Mouse (Mus musculus) adipocyte (in vitro differentiated cells): ENCODE results near the gene Kmo.

ENCODE experiments used
- DNase-seq: peaks from one replicate; pipeline ENCODE4 v3.0.0-alpha.2; 2016; ENCODE audit warnings: low spot score

Gene Kmo

GRCm38 (mm10) chr1:175631721-175632221, 11.6 kb downstream of the Kmo start:
- no peak for DNase-seq

DNA sequence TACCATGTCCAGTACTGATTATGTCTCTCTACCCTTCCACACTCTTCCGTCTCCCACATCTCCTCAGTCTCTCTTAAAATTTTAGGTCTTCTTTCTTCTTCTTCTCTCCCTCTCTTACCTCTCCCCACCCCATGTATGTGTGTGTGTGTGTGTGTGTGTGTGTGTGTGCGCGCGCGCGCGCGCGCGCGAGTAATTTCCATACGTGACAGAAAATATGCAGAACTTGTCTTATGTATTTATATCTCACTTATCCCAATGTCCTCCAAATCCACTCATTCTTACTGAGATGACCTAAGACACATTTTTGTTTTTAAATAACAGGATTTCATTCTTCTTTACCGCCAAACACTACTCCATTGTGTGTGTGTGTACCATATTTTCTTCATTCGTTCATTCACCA, 12.3 kb downstream of the Kmo start:
- no peak for DNase-seq

DNA sequence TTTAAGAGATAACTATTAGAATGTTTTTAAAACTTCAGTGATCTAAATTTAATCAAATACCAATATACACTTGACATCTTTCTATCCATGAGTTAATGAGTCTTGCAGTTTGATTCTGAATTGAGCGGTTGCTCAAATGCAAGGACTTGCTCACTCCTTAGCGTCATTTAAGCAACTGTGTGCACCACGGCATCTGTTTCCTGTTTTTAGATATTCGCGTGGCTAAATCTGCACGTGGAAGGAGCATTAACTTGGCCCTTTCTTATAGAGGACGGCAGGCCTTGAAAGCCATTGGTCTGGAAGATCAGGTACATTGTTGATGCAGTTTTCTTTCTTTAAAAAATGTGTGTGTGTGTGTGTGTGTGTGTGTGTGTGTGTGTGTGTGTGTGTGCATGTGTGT, 17.5 kb downstream of the Kmo start:
- DNase-seq, result no peak

- DNase-seq, result no peak
Observed at GRCm38 (mm10) chr1:175639072-175639471, 18.9 kb downstream of the Kmo start.

GRCm38 (mm10) chr1:175640435-175641150, 20.4 kb downstream of the Kmo start:
- no peak for DNase-seq

- no peak for DNase-seq
Observed at GRCm38 (mm10) chr1:175643496-175644265, 23.5 kb downstream of the Kmo start.

DNA sequence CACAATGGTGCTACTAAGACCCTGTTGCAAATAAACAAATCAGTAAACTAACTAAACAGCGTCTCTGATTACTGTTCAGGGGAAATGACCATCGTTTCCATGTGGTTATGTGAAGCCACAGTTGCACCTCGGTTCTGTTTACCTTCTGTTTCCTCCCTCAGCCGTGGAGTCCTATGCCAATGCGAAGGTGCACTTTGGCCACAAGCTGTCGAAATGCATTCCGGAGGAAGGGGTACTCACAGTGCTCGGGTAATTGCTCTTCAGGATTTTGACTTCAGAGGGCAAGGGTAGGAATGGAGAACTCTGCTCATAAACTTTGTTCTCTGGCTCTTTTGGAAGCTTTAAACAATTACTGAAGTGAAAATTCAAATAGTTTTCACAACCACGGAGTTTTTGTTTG, 26.8 kb downstream of the Kmo start:
- no peak for DNase-seq

GRCm38 (mm10) chr1:175648615-175649014, 28.4 kb downstream of the Kmo start:
- DNase-seq, result no peak

DNA sequence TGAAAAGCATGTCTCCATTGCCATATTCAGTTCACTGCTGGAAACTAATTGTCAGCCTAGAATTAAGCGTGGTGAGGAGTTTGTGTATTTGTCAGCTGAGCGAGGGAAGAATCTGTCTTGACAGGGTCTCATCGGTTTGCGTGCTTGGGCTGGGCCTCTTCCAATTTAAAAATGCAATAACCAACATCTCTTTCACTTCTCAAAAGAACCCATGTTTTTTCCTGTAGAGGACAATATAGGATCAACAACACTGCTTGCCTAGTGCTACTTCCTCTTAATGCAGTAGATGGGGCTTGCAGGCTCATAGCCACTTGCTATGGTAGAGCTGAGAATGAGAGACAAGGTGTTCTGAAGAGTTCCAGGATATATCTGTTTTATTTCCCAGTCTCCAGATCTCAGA, 39.7 kb downstream of the Kmo start:
- DNase-seq, result no peak

GRCm38 (mm10) chr1:175668666-175669405, 48.7 kb downstream of the Kmo start:
- peak; percentile 48 for DNase-seq

DNA sequence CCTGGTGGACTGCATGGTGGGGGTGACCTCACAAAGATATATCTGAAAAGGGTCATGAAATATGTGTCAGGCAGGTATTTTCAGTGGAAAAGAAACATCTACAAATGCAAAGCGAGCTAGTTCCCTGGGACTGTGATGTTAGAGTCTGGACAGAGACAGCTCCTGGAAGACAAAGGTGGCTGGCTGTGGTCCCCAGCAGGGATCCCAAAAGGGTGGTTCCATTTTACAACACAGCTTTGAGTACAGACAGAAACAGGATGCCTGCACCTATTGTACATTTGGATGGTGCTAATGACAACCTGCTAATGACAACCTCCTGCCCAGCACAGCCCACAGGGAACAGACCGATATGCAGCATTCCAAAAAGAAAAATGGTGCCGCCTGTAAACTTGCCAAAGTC, 49.3 kb downstream of the Kmo start:
- DNase-seq, result no peak

GRCm38 (mm10) chr1:175670042-175670441, 49.9 kb downstream of the Kmo start:
- DNase-seq, result no peak

- DNase-seq, result peak; percentile 42
Observed at GRCm38 (mm10) chr1:175671626-175672025, 51.4 kb downstream of the Kmo start.

GRCm38 (mm10) chr1:175673563-175674325, 53.6 kb downstream of the Kmo start:
- DNase-seq, result peak; percentile 52

DNA sequence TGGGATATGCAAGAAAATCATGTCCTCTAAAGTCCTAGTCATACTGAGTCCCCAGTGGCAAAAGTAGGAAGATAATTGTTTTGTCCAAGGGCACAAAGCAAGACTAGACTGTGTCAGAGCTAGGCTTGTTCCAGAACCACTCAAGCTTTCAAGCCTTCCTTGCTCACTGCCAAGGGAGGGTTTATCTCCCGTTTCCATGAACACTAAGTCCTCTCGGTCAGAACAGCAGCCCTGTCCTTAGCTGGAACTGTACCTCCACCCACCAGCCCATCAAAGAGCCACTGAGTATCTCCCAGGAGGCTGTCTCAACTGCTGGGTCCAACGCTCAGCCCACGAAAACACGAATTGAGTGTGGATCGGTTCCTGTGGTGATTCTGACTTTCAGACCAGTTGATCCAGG, 54.9 kb downstream of the Kmo start:
- DNase-seq, result no peak

DNA sequence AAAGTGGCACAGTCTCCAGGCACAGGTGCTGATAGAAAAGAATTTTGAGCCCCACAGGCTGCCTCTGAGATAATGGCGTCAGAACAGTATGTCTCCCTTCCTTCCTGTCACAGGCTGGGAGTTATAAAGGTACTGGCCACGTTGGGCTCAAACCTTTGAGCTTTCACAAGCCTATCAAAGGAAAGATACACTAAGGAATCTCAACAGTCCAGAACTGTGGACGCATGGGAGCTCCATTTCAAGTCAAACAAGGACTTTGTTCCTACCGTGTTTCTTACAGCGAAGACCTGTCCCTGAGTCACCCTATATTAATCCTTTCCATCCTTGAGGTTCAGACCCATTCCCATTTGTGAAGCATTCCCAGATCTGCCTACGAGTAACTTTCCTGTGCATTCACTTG, 57.3 kb downstream of the Kmo start:
- DNase-seq, result no peak

DNA sequence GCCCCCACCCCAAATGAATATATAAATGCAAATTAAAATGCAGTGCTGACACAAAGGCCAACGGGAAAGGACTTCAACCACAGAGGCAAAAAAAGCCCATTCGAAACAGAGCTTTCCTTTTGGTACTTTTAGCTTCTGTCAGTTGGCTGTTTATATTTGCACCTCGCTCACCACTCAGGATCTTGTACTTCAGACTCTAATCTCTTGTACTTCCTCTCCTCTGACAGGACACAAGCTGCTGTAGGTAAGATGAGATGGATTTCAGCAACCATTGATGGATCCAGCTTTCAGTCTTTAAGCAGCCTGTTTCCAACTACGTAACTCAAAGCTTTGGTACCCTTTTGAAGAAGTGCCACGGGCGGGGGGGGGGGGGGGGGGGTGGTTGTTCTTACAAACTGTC, 60.8 kb downstream of the Kmo start:
- no peak for DNase-seq

GRCm38 (mm10) chr1:175691686-175692245, 71.6 kb downstream of the Kmo start:
- DNase-seq, result peak; percentile 35

GRCm38 (mm10) chr1:175692246-175692996, 72.2 kb downstream of the Kmo start, which contains the start of the genes Opn3 and Chml:
Opn3 (minus strand) TSS chr1:175692776.
Chml (minus strand) TSS chr1:175692901.
- DNase-seq, result peak; percentile 98

- DNase-seq, result no peak
Observed at GRCm38 (mm10) chr1:175692997-175693361, 72.8 kb downstream of the Kmo start.
